Mouse (Mus musculus): ENCODE measurements around the gene Cox14.

GRCm38 (mm10) chr15:99772925-99773324, 47.5 kb downstream of the Cox14 start:
- no peak for TF ChIP-seq POLR2A (IDR thresholded peaks at IDR 0.05; ENCODE audit: borderline replicate concordance, insufficient read depth, low read length)
- TF ChIP-seq CTCF (IDR thresholded peaks at IDR 0.05; ENCODE audit: borderline replicate concordance, insufficient read depth, low read depth, low read length), result no peak

Data from cerebellum, adult 2 months (tissue).